Mouse (Mus musculus) ES-E14 (cell line): ENCODE measurements around the gene Ttll10.

Source experiments
- CHD2 ChIP-seq: IDR thresholded peaks from 2 replicates; pipeline ENCODE4 v1.6.1; 2014; ENCODE audit warnings: mild to moderate bottlenecking, low read depth, low read length, inconsistent platforms
- HCFC1 ChIP-seq: IDR thresholded peaks from 2 replicates; pipeline ENCODE4 v1.6.1; 2012; ENCODE audit warnings: low read length, inconsistent platforms, borderline replicate concordance; ENCODE audit not compliant: insufficient read depth
- ZNF384 ChIP-seq: IDR thresholded peaks from 2 replicates; pipeline ENCODE4 v1.6.1; 2012; ENCODE audit warnings: low read depth, low read length, inconsistent platforms

DNA sequence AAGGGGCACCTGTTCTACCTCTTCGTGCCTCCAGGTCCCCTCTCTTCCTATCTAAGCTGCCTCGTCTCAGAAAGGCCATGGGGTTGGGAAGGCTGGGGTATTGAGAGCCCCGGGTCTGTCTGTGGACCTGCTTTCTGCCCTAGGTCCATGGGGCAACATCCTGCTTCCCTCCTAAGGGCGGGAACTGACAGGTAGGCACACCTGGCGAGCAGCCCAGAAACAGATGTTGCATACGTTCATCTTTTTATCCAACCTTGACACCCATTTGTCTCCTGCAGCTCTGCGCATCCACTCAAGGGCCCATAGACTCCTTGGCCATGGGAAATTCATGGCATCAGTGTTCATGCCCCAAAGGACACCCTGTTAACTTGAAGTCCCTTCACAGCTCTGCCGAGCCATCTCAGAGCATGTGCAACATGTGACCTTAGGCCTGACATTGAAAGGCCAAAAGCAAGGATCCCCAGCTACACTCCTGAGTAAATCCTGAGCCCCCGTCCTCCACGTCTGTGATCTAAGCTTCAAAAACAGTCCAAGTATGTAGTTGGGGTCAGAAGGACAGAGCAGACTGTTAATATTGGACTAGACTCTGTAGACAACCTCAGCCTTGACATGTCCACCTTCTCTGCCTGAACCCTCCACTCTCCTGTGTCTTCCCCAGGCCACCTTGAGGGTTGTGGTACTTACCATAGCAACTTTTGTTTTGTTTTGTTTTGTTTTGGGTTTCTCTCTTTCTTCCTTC, 6.1 kb upstream of the Ttll10 start:
- TF ChIP-seq HCFC1 (no peak), CHD2 (no peak), ZNF384 (no peak)
